Mouse (Mus musculus) thymus, adult 2 months (tissue): Measurements from ENCODE around the gene Fabp6. TPM values are rescaled to one million over a fixed set of nuclear protein-coding genes. Genes with fewer than 3 reads are reported as not detected.

Experiments used
- DNase-seq: peaks from one replicate; pipeline ENCODE4 v3.0.0; 2021
- H3K27ac ChIP-seq: fragments of 200-500 bp; 2 replicates; pipeline ENCODE4 v1.5.1; 2012; ENCODE audit warnings: low read length, control low read depth; ENCODE audit not compliant: control insufficient read depth, insufficient read depth
- H3K27me3 ChIP-seq: fragments of 200-500 bp; 2 replicates; pipeline ENCODE4 v1.6.1; 2012; ENCODE audit warnings: mild to moderate bottlenecking, low read length, moderate library complexity, mixed read lengths; ENCODE audit not compliant: control insufficient read depth, insufficient read depth
- H3K36me3 ChIP-seq: fragments of 200-500 bp; 2 replicates; pipeline ENCODE4 v1.6.1; 2012; ENCODE audit warnings: mild to moderate bottlenecking, low read length, moderate library complexity; ENCODE audit not compliant: control insufficient read depth, insufficient read depth
- H3K4me1 ChIP-seq: fragments of 200-500 bp; replicated peaks from 2 replicates; pipeline ENCODE4 v1.6.1; 2012; ENCODE audit warnings: low read length; ENCODE audit not compliant: control insufficient read depth, insufficient read depth
- H3K4me3 ChIP-seq: fragments of 200-500 bp; 2 replicates; pipeline ENCODE4 v1.5.1; 2012; ENCODE audit warnings: mild to moderate bottlenecking, low read length, control low read depth, moderate library complexity; ENCODE audit not compliant: control insufficient read depth, insufficient read depth
- CTCF ChIP-seq: fragments of 200-500 bp; IDR thresholded peaks from 2 replicates; pipeline ENCODE4 v1.5.1; 2012; ENCODE audit warnings: mild to moderate bottlenecking, control low read depth, low read length, moderate library complexity, borderline replicate concordance; ENCODE audit not compliant: control insufficient read depth, poor library complexity, insufficient read depth; ENCODE audit errors: extremely low read depth
- POLR2A ChIP-seq: fragments of 200-500 bp; IDR thresholded peaks from 2 replicates; pipeline ENCODE4 v1.6.1; 2012; ENCODE audit warnings: mild to moderate bottlenecking, low read length, control low read depth, moderate library complexity; ENCODE audit not compliant: control insufficient read depth, poor library complexity, insufficient read depth; ENCODE audit errors: extremely low read depth
- WGBS: fragments of 180-500 bp; shearing (Covaris S2); methylation state at CpG from one replicate; pipeline ENCODE4 v1.1.7; 2018; 5-methylcytosine and 5-hydroxymethylcytosine counted together
- polyA plus RNA-seq: library from polyadenylated mRNA; depleted of rRNA; stranded (reverse); fragments of >200 nt; gene quantifications from 2 replicates; pipeline ENCODE4 v1.2.3, GENCODE M21; 2012

Gene Fabp6
- polyA plus RNA-seq, 1 experiment, result 1.4 TPM

DNA sequence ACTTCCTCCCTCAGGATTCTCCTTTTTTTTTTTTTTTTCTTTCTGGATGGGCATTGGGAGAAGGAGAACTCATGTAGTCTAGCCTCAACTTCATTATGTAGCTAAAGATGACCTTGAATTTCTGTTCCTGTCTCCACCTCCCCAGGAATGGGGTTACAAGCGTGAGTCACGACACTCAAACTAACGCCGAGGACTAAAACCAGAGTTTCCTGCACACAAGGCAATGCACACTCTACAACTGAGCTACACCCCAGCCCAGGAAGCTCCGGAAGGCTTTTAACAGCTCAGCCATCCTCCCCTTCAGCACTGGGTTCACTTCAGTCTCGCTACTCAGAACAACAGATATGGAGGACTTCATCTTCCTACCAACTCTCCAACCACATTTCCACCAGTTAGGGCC lies 3.6 kb upstream of the Fabp6 start:
- TF ChIP-seq POLR2A (no peak), CTCF (no peak)
- H3K36me3 ChIP-seq, result no peaks in the 10 kb centered on the region
- H3K27me3 ChIP-seq, result no peaks in the 10 kb centered on the region
- DNase-seq, result no peak
- 84% methylated on average over 6 of the region's 6 CpGs for WGBS
- H3K27ac ChIP-seq, result no peak overlapping the region
- H3K4me3 ChIP-seq, result no peak overlapping the region
- no peaks in the 10 kb centered on the region for H3K4me1 ChIP-seq

DNA sequence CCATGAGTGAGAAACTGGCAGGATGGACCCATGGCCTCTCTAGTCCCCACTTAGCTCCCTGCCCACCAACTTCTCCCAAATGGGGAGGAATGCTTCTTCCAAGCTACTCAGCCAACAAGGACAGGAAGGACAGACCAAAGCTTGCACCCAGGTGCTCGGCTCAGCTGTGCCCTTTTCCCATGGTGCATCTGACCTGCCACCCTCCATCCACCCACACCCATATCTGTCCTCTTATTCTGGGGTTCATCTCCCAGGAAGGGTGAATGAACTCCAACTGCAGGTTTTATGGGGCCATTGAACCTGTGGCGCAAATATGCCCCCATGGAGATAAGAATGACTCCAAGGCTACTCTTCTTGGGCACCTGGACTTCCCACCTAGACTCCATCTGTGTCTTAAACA lies 2.9 kb upstream of the Fabp6 start:
- no peak for TF ChIP-seq CTCF
- no peak for TF ChIP-seq POLR2A
- 100% methylated on average over 2 of the region's 2 CpGs for WGBS

DNA sequence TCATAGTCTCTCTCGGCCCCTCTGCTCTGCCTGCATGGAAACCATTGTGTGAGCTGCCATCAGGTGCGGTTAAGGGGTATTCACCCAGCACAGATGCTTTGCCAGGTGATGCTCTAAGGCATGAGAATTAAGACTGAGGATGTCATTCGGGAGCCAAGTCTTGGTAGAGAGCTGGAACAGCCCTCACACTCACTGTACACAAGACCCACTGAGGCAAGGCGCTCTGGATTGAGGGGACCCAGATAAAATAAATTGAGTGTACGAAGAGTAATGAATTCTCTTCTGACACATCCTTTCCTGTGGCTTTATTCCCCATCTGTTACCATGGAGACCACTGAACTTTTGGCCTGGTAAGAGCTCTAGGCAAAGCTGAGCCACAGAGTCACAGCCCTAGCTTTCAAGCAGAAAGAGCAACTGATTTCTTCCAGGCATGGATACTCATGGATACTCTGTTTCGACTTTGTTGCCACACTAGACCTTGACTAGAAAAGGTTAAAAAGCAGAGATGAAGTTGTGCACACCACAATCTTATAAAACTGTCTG lies 11.7 kb downstream of the Fabp6 start:
- H3K27me3 ChIP-seq, result no peaks in the 10 kb centered on the region
- no peak overlapping the region for H3K4me3 ChIP-seq
- no peaks in the 10 kb centered on the region for H3K4me1 ChIP-seq
- H3K36me3 ChIP-seq, result no peaks in the 10 kb centered on the region
- TF ChIP-seq CTCF, result no peak
- TF ChIP-seq POLR2A, result no peak
- 83% methylated on average over 6 of the region's 6 CpGs for WGBS
- DNase-seq, result no peak
- no peak overlapping the region for H3K27ac ChIP-seq

More for the DNA sequence above, 2.9 kb upstream of the Fabp6 start:
- Histone ChIP-seq H3K4me1 (no peaks in the 10 kb centered on the region), H3K36me3 (no peaks in the 10 kb centered on the region), H3K27ac (no peak overlapping the region), H3K4me3 (no peak overlapping the region), H3K27me3 (no peaks in the 10 kb centered on the region)
- DNase-seq, result no peak

DNA sequence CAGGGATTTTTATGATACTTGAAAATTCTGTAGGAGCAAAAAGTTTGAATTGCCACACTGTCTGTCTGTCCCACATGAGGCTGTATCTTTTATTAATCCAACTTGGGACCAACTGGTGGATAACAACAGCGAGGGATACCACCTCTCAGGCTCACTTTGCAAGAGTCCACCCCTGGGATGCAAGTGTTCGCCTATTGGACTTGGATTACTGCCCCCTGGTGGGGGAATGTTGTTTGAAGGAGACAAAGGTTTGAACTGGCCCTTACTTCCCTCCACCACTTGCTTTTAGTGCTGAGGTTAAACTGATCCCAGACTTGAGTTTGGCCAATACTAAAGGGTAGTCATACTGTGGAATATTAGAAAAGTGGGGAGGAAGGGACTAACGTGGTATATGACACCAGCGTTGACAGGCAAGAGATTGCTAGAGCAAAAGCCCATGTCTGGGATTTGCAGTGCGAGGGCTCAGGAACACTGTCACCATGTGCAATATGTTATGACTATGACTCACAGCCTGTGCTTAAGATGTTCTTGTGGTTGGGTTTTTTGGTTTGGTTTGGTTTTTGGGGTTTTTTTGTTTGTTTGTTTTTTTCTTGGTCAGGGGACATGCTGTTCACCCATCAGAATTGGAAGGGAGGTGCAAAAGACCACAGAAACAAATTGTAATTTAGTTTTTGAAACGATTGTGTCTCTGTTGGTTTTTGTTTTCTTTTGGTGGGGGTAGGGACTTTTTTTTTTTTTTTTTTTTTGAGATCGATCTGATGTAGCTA lies 14.8 kb downstream of the Fabp6 start, which contains the start of gene 4933415A04Rik:
TSS of gene 4933415A04Rik (plus strand) at position 717 of the 767 bp plus-strand sequence.
- no peak for TF ChIP-seq POLR2A
- TF ChIP-seq CTCF, result no peak
- WGBS, result 70% methylated on average over 7 of the region's 7 CpGs
- peak; percentile 69 for DNase-seq
- no peaks in the 10 kb centered on the region for H3K36me3 ChIP-seq
- no peak within 1 kb of the TSS for H3K4me3 ChIP-seq
- H3K27ac ChIP-seq, result no peak within 1 kb of the TSS
- no peaks in the 10 kb centered on the region for H3K4me1 ChIP-seq
- no peaks in the 10 kb centered on the region for H3K27me3 ChIP-seq

DNA sequence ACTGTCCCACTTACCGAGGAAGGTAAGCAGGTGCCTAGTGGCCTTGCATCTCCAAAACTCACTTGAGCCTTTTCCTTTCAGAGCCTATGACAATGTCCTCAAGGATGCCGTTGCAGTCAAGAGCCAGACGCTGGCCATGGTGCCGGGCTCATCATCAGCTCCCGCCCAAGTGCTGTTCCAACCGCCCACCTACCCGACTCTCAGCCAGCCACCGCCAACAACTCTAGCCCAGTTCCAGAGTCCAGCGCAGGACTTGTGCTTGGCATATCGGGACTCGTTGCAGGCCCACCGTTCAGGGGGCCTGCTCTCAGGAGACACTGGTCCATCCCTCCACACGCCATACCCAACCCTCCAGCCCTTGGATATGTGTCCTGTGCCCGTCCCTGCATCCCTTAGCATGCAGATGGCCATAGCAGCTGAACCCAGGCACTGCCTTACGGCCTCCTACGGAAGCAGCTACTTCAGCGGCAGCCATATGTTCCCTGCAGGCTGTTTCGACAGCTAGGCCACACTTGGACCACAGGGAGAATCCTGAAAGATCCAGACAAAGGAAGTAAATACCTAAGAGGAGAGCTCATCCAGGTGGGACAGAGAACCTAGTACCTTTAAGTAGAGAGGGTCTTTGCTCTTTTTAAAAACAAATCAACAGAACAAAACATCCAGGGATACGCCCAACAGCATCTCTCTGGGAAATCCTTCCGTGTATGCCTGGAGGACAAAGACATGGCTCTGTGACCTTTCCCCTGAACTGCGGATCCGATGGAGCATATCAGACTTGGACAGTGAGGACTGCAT lies 15.9 kb downstream of the Fabp6 start:
- no peak overlapping the region for H3K27ac ChIP-seq
- 97% methylated on average over 22 of the region's 22 CpGs for WGBS
- no peak overlapping the region for H3K4me3 ChIP-seq
- H3K27me3 ChIP-seq, result no peaks in the 10 kb centered on the region
- no peaks in the 10 kb centered on the region for H3K36me3 ChIP-seq
- TF ChIP-seq CTCF (no peak), POLR2A (no peak)
- no peak for DNase-seq
- no peaks in the 10 kb centered on the region for H3K4me1 ChIP-seq

DNA sequence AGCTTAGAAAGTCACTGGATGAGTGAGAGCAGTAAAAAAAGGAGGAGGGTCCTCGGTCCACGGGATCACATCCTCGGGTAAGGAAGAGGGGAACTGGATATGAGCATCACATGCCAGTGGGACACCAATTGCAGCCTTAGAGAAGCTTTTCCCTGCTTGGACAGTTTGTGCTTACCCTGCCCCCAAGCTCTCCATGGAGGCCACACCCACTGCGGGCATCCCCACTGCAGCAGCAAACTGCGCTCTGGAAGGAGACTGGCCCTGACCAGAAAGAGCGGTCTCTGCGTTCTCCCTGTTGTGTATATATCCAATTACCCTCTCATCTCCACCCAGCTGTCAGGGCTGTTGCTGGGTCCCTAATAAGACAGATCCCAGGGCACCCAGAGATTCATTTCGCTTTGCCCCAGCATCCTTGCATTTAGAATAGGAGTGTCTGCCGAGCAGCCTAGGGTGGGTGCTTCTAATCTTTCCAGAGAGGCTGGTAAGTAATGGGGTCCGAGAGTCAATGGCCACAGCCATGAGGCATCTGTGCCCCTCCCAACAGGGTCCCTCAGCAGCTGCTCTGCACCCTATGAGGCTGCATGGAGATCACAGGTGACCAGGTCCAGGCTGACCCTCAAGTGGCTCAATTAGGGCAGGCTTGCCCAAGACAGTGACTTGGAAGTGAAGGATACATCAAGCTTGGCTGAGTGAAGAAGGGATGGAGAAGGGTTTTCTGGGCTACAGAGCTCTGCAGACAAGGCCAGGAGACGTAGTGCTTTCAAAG lies 23.4 kb downstream of the Fabp6 start:
- Histone ChIP-seq H3K27ac (no peak overlapping the region), H3K4me3 (no peak overlapping the region), H3K36me3 (no peaks in the 10 kb centered on the region), H3K4me1 (peaks cover 7% of the 10 kb centered on the region; the same call in 1 of the 2 replicates), H3K27me3 (no peaks in the 10 kb centered on the region)
- no peak for DNase-seq
- WGBS, result 91% methylated on average over 11 of the region's 11 CpGs
- TF ChIP-seq CTCF (no peak), POLR2A (no peak)
